Mouse (Mus musculus) CD4-positive, CD25-positive, alpha-beta regulatory T cell, adult 4 months (primary cell): Measurements from ENCODE around the gene Trhr2. TPM values are rescaled to one million over a fixed set of nuclear protein-coding genes. Genes with fewer than 3 reads are reported as not detected.

Source experiments
- polyA plus RNA-seq, 2 experiments: library from polyadenylated mRNA; unstranded; fragments of 100-300 nt; shearing (Covaris generic); gene quantifications; one replicate each; pipeline ENCODE4 v1.2.1; 2017

The Trhr2 gene
- polyA plus RNA-seq, 2 experiments from 2014 or later: not detected

Other genes with a start within 250 kb of the Trhr2 start
- gene Zfpm1, start 78.6 kb downstream of the Trhr2 start, polyA plus RNA-seq: under 1 TPM; 0.46 to 0.82 TPM
- 10 to 100 TPM; 12.1 to 12.7 TPM for gene Zc3h18, start 15.9 kb upstream of the Trhr2 start, polyA plus RNA-seq
- under 1 TPM in 1 of 2 experiments, not detected in 1; 0.77 TPM for gene Il17c, start 61.3 kb upstream of the Trhr2 start, polyA plus RNA-seq
- 100 to 1,000 TPM; 801 to 968 TPM for gene Cyba, start 72.2 kb upstream of the Trhr2 start, polyA plus RNA-seq
- 10 to 100 TPM; 12.6 to 20.0 TPM for gene Mvd, start 82.7 kb upstream of the Trhr2 start, polyA plus RNA-seq
- gene Snai3, start 100.0 kb upstream of the Trhr2 start, polyA plus RNA-seq: 1 to 10 TPM; 2.6 to 5.2 TPM
- gene Rnf166, start 115.3 kb upstream of the Trhr2 start, polyA plus RNA-seq: 10 to 100 TPM; 27.3 to 31.0 TPM
- gene Ctu2, start 115.4 kb upstream of the Trhr2 start, polyA plus RNA-seq: 10 to 100 TPM; 11.5 to 16.9 TPM
- gene Piezo1, start 190.6 kb upstream of the Trhr2 start, polyA plus RNA-seq: 10 to 100 TPM; 15.3 to 22.7 TPM
- gene Cdt1, start 207.3 kb upstream of the Trhr2 start, polyA plus RNA-seq: 10 to 100 TPM in 1 of 2 experiments, 1 to 10 TPM in 1; 8.2 to 12.6 TPM
- gene Aprt, start 216.2 kb upstream of the Trhr2 start, polyA plus RNA-seq: 100 to 1,000 TPM; 146 to 207 TPM